Mouse (Mus musculus): ENCODE results near the gene Gm21987. TPM values are rescaled to one million over a fixed set of nuclear protein-coding genes. Genes with fewer than 3 reads are reported as not detected.

Gene Gm21987
- total and polyA plus RNA-seq, 3 experiments: 0.42 TPM; not detected in 2

- H3K4me2 ChIP-seq (ENCODE audit: insufficient read depth, low read depth, poor library complexity, severe bottlenecking): peak overlapping the region; percentile 13; the same call in 1 of the 2 replicates
Measured at GRCm38 (mm10) chr16:38394191-38394618, 47.4 kb downstream of the Gm21987 start.

GRCm38 (mm10) chr16:38395060-38395730 lies 48.4 kb downstream of the Gm21987 start:
- Histone ChIP-seq H3K9me3 (replicated peaks; ENCODE audit: low read length) (no peaks in the 10 kb centered on the region), H3K79me2 (replicated peaks; ENCODE audit: control insufficient read depth, extremely low read depth, insufficient read depth, poor library complexity, severe bottlenecking) (no peaks in the 10 kb centered on the region; the same call in 1 of the 2 replicates), H3K4me1 (ENCODE audit: control insufficient read depth in 1 of 2, insufficient read depth in 2 of 2) (peaks cover 37 to 78% of the 10 kb centered on the region in 2 experiments), H3K27ac (ENCODE audit: insufficient read depth, low read depth) (peak overlapping the region; percentile 99), H3K36me3 (replicated peaks in 1 of 2; ENCODE audit: control insufficient read depth in 1 of 2, insufficient read depth in 1 of 2, low read length in 1 of 2) (peaks cover 0 to 2% of the 10 kb centered on the region in 2 experiments), H3K27me3 (replicated peaks) (no peaks in the 10 kb centered on the region), H3K9ac (ENCODE audit: insufficient read depth, low read depth) (peak overlapping the region; percentile 93), H3K4me3 (replicated peaks in 1 of 3; ENCODE audit: low read depth in 2 of 3, low read length in 2 of 3, poor library complexity in 1 of 3) (peak overlapping the region in 2 of 3 experiments; percentile 30 to 41), H3K4me2 (ENCODE audit: insufficient read depth, low read depth, poor library complexity, severe bottlenecking) (peak overlapping the region; percentile 64)
- DNase-seq (ENCODE audit: extremely low read depth): peak; percentile 83
- dilution Hi-C loops (cut with MboI; ENCODE audit: extremely low pct_ligation_motif_present, extremely low pct_unique_long_range_greater_than_20kb, low sequenced_read_pairs): no loop called here
- in situ Hi-C loops (cut with MboI; ENCODE audit: low pct_ligation_motif_present, low pct_unique_long_range_greater_than_20kb, low sequenced_read_pairs): no loop called here
- TF ChIP-seq MXI1 (IDR thresholded peaks at IDR 0.05; ENCODE audit: low read depth, low read length) (0 out of 2 replicates have a peak, but pooled peaks have one; percentile 76), ETS1 (conservative IDR thresholded peaks at IDR 0.05; ENCODE audit: low read depth, low read length) (peak; percentile 92), KAT2A (IDR thresholded peaks at IDR 0.05; ENCODE audit: insufficient replicate concordance, low read length) (no peak), NRF1 (IDR thresholded peaks at IDR 0.05; ENCODE audit: low read depth, low read length) (no peak), MYC (IDR thresholded peaks at IDR 0.05; ENCODE audit: low read depth, low read length) (peak; percentile 96), RAD21 (IDR thresholded peaks at IDR 0.05; ENCODE audit: low read depth, low read length) (peak; percentile 10), PAX5 (IDR thresholded peaks at IDR 0.05; ENCODE audit: low read length) (no peak), E2F4 (IDR thresholded peaks at IDR 0.05; ENCODE audit: insufficient replicate concordance, low read depth, low read length) (no peak), ZNF384 (IDR thresholded peaks at IDR 0.05; ENCODE audit: low read depth, low read length) (no peak), USF2 (conservative IDR thresholded peaks at IDR 0.05; ENCODE audit: low read depth, low read length) (peak; percentile 47; the same call in 1 of the 2 replicates), CHD1 (IDR thresholded peaks at IDR 0.05; ENCODE audit: low read depth, low read length) (no peak; the same call in none of the 2 replicates), MAZ (IDR thresholded peaks at IDR 0.05; ENCODE audit: low read depth, low read length) (peak; percentile 21; the same call in 1 of the 2 replicates), MAFK (IDR thresholded peaks at IDR 0.05; ENCODE audit: insufficient replicate concordance, low read length) (no peak), TBP (conservative IDR thresholded peaks at IDR 0.05; ENCODE audit: low read depth, low read length) (peak; percentile 95), CTCF (conservative IDR thresholded peaks at IDR 0.05 in 1 of 2, IDR thresholded peaks at IDR 0.05 in 1 of 2; ENCODE audit: low read depth in 2 of 2, low read length in 2 of 2) (no peak), POLR2A (IDR thresholded peaks at IDR 0.05; ENCODE audit: low read depth, low read length) (peak; percentile 68), JUN (IDR thresholded peaks at IDR 0.05; ENCODE audit: insufficient read depth, low read depth, low read length) (no peak), UBTF (IDR thresholded peaks at IDR 0.05; ENCODE audit: low read depth, low read length) (no peak), ZMIZ1 (IDR thresholded peaks at IDR 0.05; ENCODE audit: low read depth, low read length) (peak; percentile 61; the same call in 1 of the 2 replicates), ZKSCAN1 (IDR thresholded peaks at IDR 0.05; ENCODE audit: borderline replicate concordance, low read depth, low read length) (no peak), TCF12 (IDR thresholded peaks at IDR 0.05; ENCODE audit: low read depth, low read length) (peak; percentile 72), NELFE (IDR thresholded peaks at IDR 0.05; ENCODE audit: low read depth, low read length) (0 out of 2 replicates have a peak, but pooled peaks have one; percentile 12), HCFC1 (IDR thresholded peaks at IDR 0.05; ENCODE audit: low read depth, low read length) (no peak; the same call in 1 of the 2 replicates), IRF4 (IDR thresholded peaks at IDR 0.05; ENCODE audit: low read depth, low read length) (peak; percentile 85; the same call in 1 of the 2 replicates)

More at GRCm38 (mm10) chr16:38394191-38394618, 47.4 kb downstream of the Gm21987 start:
- Histone ChIP-seq H3K9ac (ENCODE audit: insufficient read depth, low read depth) (peak overlapping the region; percentile 93), H3K36me3 (replicated peaks in 1 of 2; ENCODE audit: control insufficient read depth in 1 of 2, insufficient read depth in 1 of 2, low read length in 1 of 2) (peaks cover 0 to 2% of the 10 kb centered on the region in 2 experiments), H3K4me3 (replicated peaks in 1 of 3; ENCODE audit: low read depth in 2 of 3, low read length in 2 of 3, poor library complexity in 1 of 3) (no peak overlapping the region), H3K27me3 (replicated peaks) (no peaks in the 10 kb centered on the region), H3K9me3 (replicated peaks; ENCODE audit: low read length) (no peaks in the 10 kb centered on the region), H3K27ac (ENCODE audit: insufficient read depth, low read depth) (peak overlapping the region; percentile 99), H3K79me2 (replicated peaks; ENCODE audit: control insufficient read depth, extremely low read depth, insufficient read depth, poor library complexity, severe bottlenecking) (no peaks in the 10 kb centered on the region; the same call in 1 of the 2 replicates), H3K4me1 (ENCODE audit: control insufficient read depth in 1 of 2, insufficient read depth in 2 of 2) (peaks cover 38 to 78% of the 10 kb centered on the region in 2 experiments)
- in situ Hi-C loops (cut with MboI; ENCODE audit: low pct_ligation_motif_present, low pct_unique_long_range_greater_than_20kb, low sequenced_read_pairs) (no loop called here), dilution Hi-C loops (cut with MboI; ENCODE audit: extremely low pct_ligation_motif_present, extremely low pct_unique_long_range_greater_than_20kb, low sequenced_read_pairs) (no loop called here)
- no peak for DNase-seq (ENCODE audit: extremely low read depth)
- peak; percentile 94 for TF ChIP-seq JUN (IDR thresholded peaks at IDR 0.05; ENCODE audit: insufficient read depth, low read depth, low read length)
- peak; percentile 37; the same call in 1 of the 2 replicates for TF ChIP-seq BHLHE40 (IDR thresholded peaks at IDR 0.05; ENCODE audit: low read depth, low read length)
- no peak for TF ChIP-seq MXI1 (IDR thresholded peaks at IDR 0.05; ENCODE audit: low read depth, low read length)
- TF ChIP-seq EP300 (IDR thresholded peaks at IDR 0.05; ENCODE audit: low read length): peak; percentile 58; the same call in 1 of the 2 replicates
- TF ChIP-seq CTCF (conservative IDR thresholded peaks at IDR 0.05 in 1 of 2, IDR thresholded peaks at IDR 0.05 in 1 of 2; ENCODE audit: low read depth in 2 of 2, low read length in 2 of 2): no peak
- TF ChIP-seq JUND (conservative IDR thresholded peaks at IDR 0.05; ENCODE audit: low read depth, low read length): peak; percentile 92
- peak; percentile 76; the same call in 1 of the 2 replicates for TF ChIP-seq ETS1 (conservative IDR thresholded peaks at IDR 0.05; ENCODE audit: low read depth, low read length)
- no peak for TF ChIP-seq NELFE (IDR thresholded peaks at IDR 0.05; ENCODE audit: low read depth, low read length)
- no peak for TF ChIP-seq UBTF (IDR thresholded peaks at IDR 0.05; ENCODE audit: low read depth, low read length)
- no peak for TF ChIP-seq E2F4 (IDR thresholded peaks at IDR 0.05; ENCODE audit: insufficient replicate concordance, low read depth, low read length)
- peak; percentile 17; the same call in 1 of the 2 replicates for TF ChIP-seq GABPA (IDR thresholded peaks at IDR 0.05; ENCODE audit: insufficient replicate concordance, low read depth, low read length)
- TF ChIP-seq MEF2A (IDR thresholded peaks at IDR 0.05; ENCODE audit: borderline replicate concordance, low read depth, low read length): 0 out of 2 replicates have a peak, but pooled peaks have one; percentile 8
- peak; percentile 71; the same call in 1 of the 2 replicates for TF ChIP-seq TBP (conservative IDR thresholded peaks at IDR 0.05; ENCODE audit: low read depth, low read length)
- 0 out of 2 replicates have a peak, but pooled peaks have one; percentile 0 for TF ChIP-seq TCF12 (IDR thresholded peaks at IDR 0.05; ENCODE audit: low read depth, low read length)

Data from CH12.LX (cell line).